Mouse (Mus musculus) hematopoietic stem cell, adult 5-6 weeks (primary cell): Measurements from ENCODE around the gene Iqsec1. TPM values are rescaled to one million over a fixed set of nuclear protein-coding genes. Genes with fewer than 3 reads are reported as not detected.
A peak's percentile ranks its signal among the peaks of the same experiment; 100 is the strongest.

Source experiments
- ATAC-seq, 2 experiments: fragments of 125-278 bp in 1 of 2; replicated peaks in 1 of 2; 2 replicates each; pipeline ENCODE4 v1.8.0; 2016 to 2017; ENCODE audit warnings: inconsistent platforms in 2 of 2, mild to moderate bottlenecking in 2 of 2, moderate number of reproducible peaks in 2 of 2, low read depth in 1 of 2, moderate TSS enrichment in 1 of 2; ENCODE audit not compliant: low FRiP score in 2 of 2, poor library complexity in 2 of 2, severe bottlenecking in 2 of 2, insufficient read depth in 1 of 2, low TSS enrichment in 1 of 2
- total RNA-seq: library from RNA; stranded (forward); fragments of 172-1452, 232-1000 nt; gene quantifications from 2 replicates; pipeline ENCODE4 v1.2.3, GENCODE M21; 2017

Iqsec1 gene
- total RNA-seq, 1 experiment from 2014 or later, result 18.2 TPM

- ATAC-seq, result peak; percentile 77 to 81
These were observed 231.0 kb downstream of the Iqsec1 start for GRCm38 (mm10) chr6:90757427-90757883.

- ATAC-seq, result no peak
These were observed 231.9 kb downstream of the Iqsec1 start for GRCm38 (mm10) chr6:90756561-90756960.

DNA sequence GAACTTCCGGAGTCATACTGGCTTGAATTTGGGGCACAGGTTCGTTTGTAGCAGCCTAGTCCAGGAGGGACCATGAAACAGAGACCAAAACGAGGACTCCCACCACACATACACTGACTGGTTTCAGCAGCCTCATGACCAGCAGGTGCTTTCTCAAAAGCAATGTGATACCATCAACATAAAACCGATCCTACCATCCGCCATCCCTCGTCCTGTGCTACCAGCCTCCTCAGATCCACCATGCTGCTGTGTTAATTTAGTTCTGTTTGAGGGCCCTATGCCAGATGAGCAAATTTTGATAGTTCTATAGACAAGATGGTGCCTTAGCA lies 232.9 kb downstream of the Iqsec1 start:
- ATAC-seq, result no peak

DNA sequence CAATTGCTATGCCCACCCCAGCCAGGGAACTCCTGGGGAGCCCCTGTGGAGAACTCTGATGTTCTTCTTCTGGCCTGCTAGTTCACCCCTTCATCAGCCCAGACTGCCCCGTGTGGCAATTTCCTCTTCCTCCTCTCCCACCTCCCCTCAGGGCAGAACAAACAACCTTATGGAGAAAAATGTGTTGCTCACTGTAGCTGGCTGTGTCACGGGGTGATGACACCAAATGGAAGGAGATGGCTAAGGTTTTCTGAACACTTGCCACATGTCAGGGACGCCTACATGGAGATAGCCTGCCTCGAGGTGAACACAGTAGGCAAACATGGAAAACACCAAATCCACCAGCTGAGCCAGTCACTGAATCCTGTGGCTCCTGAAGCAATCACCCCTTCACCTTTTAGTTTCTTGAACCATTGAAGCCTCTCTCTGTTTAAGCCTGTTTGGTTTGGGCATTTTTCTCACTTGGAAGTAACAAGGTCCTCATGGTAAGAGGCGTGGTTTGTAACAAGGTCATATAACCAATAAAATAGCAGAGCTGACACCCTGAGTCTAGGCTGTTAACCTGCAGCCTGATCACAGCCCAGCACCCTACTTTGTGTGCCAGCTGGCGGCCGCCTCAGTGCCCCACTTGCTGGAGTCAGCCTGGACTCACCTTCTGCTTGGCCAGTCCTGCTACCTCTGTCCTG lies 233.4 kb downstream of the Iqsec1 start:
- ATAC-seq, result peak in 1 of 2 experiments; percentile 31; a peak in 1 of 4 replicates

GRCm38 (mm10) chr6:90754093-90754492 lies 234.4 kb downstream of the Iqsec1 start:
- ATAC-seq, result peak in 1 of 2 experiments; percentile 16; a peak in 1 of 4 replicates

DNA sequence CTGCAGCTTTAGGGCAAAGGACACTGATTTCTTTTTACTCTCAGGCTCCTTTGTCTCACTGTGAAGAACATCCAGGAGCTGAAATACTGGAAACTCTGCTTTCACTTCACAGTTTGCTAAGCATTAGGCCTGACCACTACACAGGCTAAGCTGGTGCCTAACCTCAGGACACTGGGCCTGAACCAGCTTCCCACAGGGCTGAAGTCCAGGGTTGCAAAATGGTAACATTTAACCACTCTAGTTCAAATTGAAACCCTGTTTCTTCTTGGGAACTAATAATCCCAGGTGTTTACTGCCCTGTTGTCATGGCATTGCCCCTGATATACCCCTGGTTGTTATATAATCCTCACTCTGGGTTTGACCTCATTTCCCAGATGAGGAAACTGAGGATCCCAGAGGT lies 234.8 kb downstream of the Iqsec1 start:
- no peak for ATAC-seq

DNA sequence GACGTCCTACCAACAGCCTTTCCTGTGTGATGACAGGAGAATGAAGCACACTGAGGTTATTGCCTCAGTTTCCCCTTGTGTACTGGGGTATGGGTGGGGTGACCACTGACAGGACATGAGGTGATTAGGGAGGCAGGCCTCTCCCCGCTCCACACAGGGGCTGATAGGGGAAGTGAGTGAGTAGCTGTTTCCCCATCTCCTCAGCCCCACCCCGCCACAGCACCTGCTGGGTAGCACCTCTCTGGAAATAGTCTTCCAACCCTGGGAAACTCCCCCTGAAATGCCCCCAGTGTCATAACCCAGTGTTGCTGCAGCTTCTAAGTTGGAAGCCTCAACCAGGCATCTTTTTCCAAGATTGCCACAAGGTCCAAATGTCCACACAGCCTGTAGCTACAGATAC lies 236.9 kb downstream of the Iqsec1 start:
- peak; percentile 62 to 75; a peak in 3 of 4 replicates for ATAC-seq

- peak in 1 of 2 experiments; percentile 12; a peak in 1 of 4 replicates for ATAC-seq
These were observed 238.4 kb downstream of the Iqsec1 start for GRCm38 (mm10) chr6:90750091-90750490.

GRCm38 (mm10) chr6:90749414-90749937 lies 239.0 kb downstream of the Iqsec1 start:
- no peak for ATAC-seq

GRCm38 (mm10) chr6:90748976-90749375 lies 239.5 kb downstream of the Iqsec1 start:
- ATAC-seq, result no peak

- ATAC-seq, result 0 out of 4 replicates have a peak, but pooled peaks have one; percentile 21 to 25
These were observed 242.1 kb downstream of the Iqsec1 start for GRCm38 (mm10) chr6:90746331-90746864.

DNA sequence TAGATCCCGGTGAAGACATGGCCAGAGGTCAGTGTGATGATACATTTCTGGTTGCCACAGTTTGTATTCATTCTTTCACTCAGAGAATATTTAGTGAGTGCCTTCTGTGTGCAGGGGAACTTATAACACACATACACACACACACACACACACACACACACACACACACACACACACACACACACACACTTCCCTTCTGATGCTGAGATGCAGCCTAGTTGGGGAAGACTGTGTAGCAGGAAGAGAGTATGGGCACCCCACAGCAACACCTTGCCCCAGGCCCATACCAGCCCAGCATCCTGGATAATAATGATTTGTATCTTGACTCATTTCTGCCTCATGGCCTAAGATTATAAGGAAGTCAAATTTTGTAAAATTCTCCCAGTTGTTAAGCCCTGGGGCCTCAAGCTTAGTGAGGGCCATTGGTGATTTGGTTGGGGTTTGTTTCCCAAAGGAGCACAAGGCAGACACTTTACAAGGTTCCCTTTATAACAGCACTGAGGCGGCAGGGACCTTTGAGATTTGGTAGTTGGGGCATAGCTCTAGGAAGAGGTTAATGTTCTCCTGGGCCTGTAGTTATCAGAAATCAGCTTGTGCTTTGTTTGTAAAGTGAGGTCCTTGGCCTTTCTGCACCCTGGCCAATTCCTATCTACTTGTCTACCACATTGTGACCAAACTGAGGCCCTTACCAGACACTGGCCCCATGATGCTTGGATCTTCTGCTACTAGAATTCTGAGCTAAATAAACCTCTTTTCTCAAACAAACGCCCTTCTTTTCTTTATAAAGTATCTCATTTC lies 242.9 kb downstream of the Iqsec1 start:
- ATAC-seq, result no peak

DNA sequence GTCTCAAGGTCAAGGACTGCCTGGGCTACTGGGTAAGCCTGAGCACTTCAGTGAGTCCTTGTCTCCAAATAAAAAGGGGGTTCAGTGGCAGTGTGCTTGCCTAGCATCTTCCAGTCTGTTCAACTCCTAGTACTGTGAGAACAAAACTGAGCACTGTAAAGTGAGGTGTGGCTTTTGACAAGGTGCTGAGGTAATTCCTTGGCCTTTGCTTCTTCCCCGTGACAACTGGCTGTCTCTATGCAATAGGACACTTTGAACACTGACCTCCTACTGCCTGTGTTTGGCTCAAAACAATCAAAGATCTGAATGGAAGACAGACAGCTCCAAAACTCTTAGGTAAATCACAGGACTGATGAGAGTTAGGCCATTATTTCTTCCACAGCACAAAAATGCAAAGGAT lies 246.0 kb downstream of the Iqsec1 start:
- no peak for ATAC-seq

GRCm38 (mm10) chr6:90741717-90742116 lies 246.8 kb downstream of the Iqsec1 start:
- no peak for ATAC-seq

DNA sequence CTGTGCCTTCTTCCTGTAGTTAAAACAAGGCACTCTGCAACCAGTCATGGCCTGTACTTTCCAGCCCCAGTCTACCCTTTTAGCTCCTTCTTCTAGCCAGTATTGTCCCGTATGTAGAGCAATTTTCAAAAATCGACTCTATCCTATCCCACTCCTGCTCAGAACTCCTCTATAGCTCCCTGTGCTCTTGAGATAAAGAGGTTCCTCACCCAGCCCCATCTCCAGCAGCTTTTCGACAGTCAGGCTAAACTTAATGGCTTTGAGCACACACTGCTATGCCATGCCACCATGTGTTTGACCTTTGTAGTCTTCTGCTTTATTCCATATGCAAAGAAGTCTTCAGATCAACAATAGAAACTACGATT lies 247.4 kb downstream of the Iqsec1 start:
- ATAC-seq, result no peak

DNA sequence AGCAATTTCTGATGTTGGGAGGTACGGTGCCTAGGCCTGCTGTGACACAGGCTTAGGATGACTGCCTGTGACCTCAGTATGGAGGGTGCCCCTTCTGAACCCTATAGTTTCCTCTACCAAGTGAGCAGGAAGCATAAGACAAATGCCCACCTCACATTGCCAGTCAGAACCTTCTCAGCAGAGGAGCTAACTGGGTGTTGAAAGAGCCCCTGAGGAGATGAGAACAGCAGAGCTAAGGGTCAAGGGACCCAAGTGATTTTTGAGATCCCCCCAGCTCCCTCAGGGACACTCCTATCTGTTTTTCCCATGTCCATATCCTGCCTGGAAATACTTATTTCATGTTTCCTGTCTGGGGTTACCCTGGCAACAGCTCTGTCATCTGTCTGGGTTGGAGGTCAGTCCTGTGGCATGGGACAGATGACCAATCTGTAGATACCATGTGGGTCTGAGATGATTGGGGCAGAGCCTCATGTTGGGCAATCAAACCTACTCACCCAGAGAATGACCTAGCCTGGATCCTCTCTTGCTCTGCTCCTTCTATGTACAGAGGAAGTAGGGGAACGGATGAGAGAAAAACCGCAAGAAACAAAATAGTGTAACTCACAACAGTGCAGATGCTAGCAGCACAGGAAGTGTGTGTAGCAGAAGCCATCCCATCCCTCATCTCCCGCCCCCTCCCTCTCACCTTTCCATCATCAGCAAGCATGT lies 248.0 kb downstream of the Iqsec1 start:
- peak; percentile 61 to 66 for ATAC-seq

GRCm38 (mm10) chr6:90737376-90737775 lies 251.1 kb downstream of the Iqsec1 start:
- ATAC-seq, result peak; percentile 86 to 87
